Mouse (Mus musculus) retina, postnatal 7 days (tissue): ENCODE data around the gene Mis12.
A peak's percentile ranks its signal among the peaks of the same experiment; 100 is the strongest.

ENCODE experiments used
- DNase-seq: peaks from one replicate; pipeline ENCODE4 v3.0.0-alpha.2; 2012; ENCODE audit warnings: low read depth, low spot score

Mis12 gene

GRCm38 (mm10) chr11:71017051-71017450 lies 2.4 kb upstream of the Mis12 start:
- no peak for DNase-seq

DNA sequence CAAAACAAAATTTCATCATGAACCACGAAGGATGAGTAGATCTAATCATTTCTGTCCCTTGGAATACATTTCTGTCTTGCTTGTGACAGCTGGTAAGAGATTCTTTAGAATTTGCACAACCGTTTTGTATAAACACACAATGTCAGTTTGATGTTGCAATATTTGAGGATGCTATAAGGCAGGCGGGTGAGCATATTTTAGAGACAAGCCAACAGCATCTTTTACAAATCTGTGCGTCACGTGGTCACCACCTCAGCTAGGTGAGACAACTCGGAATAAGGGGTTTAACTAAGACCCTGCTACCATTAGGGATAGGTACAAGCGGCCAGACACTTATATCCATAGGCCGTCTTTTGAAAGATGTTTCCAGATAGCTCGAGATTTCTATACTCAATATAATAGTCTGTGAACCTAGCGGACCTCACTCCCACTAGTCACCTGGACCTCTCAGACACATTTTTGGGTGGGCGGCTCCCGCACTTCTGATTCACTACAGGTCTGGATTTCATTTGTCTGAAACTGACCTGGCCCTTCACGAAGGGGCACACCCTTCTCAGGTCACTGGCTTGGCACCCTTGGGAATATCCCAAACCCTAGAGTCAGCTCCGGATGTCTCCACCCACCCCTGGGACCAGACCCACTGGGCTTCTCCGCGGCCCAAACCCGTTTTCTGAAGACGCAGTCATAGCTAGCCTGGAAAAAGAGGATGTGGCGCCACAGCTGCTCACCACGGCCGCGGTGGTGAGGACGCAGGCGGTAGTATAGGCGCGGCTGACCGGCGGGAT lies 803 bp upstream of the Mis12 start:
- DNase-seq, result no peak

DNA sequence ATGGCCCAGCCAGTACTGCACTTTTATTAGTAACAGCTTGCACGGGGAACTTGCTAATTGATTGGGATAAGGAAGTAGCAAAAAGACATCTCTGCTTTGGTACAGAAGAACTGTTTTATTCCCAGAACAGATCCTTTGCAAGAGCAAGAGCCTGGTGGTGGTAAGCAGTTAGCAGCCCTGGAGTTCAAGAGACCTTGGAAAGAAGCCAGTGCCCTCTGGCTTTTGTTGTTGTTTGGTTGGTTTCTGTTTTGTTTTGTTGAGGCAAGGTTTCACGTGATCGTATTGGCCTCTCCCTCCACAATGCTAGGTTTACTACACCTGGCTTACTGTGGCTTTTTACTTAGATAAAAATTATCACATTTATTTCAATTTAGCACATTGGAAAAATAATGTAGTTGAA lies 8.9 kb downstream of the Mis12 start:
- DNase-seq, result no peak

GRCm38 (mm10) chr11:71029403-71030118 lies 10.2 kb downstream of the Mis12 start:
- no peak for DNase-seq

DNA sequence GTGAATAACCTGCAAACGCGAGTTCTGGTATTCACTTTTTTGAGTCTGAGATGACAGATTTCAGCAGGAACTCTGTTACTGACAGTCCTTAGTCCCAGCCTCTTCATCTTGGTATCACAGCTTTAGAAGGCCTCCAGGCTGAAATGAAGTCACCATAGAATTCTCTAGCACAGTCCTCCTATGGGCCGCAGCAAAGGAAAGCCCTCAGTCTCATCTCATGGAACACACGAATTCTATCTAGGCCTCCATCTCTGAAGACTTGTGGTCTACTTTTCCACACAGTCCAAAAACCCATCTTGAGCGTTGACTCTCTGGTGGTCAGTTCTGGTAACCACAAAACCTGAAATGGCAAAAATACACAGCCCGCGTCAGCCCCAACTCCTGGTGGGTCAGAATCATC lies 12.7 kb downstream of the Mis12 start:
- DNase-seq, result no peak

DNA sequence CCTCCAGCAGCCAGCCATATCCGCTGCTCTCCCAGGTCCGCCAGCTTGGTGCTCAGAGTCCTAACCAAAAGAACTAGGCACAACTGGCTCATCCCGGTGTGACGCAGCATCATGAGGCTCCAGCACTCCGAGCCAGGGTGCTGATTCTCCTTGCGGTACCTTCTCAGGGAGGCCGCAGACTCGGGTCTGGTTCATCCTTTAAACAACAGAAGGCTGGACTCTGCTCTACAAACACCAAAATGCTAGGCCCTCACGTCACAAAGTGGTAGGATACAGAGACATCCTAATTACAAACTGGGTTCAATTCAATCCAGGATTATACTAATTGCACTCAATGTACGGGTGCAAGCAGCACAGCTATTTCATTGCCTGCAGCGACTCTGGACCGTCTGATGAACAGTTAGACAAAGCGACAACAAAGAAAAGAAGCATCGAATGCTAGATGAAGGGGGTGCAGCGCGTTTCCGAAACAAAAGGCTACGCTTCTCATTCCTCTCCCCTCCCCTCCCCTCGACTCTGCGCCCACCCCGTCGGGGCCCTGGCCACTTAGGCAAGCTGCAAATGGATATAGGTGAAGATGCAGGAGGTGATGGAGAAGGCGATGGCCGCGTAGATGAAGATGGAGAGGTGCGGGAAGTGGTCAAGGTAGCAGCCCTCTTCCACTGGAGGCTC lies 13.2 kb downstream of the Mis12 start:
- peak; percentile 13 for DNase-seq

- peak; percentile 33 for DNase-seq
Observed at GRCm38 (mm10) chr11:71033163-71033761, 13.9 kb downstream of the Mis12 start, which contains the start of gene 6330403K07Rik. 6330403K07Rik (minus strand) TSS chr11:71033513.

GRCm38 (mm10) chr11:71039526-71040298 lies 20.3 kb downstream of the Mis12 start:
- no peak for DNase-seq

DNA sequence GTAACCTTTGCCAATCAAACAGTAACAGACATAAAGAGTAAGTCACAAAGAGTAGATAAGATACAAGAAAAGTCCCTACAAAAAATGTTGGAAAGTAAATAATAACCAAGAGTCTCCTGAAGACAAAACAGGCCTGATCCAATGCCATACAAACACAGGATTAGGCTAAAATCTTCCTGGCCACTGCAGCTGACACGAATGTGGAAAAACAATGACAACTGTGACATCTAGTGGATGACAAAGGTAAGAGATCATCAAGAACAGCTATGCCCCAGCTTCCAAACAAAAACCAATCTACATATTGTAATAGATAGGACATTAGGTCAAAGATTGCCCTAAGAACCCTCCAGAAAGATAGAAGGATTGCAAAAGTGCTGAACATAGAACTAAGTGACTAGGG lies 33.1 kb downstream of the Mis12 start:
- peak; percentile 43 for DNase-seq

DNA sequence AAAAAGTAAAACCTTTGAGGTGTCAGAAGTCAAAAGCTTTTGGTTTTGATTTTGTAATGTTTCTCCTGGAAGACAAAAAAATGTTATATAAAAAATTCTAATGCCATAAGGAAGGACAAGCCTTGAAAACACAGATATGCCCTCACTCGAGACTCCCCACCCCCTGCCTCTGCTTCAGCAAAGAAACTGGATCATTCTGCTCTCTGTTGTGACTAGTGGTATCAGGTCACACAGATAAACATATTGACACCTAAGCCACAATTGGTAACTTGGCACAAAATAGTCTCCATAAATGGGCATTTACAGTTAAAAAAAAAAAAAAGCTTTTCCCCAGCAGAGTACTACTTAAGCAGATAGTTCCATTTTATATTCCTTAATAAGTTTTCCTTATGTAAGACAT lies 56.9 kb downstream of the Mis12 start:
- DNase-seq, result no peak
